Mouse (Mus musculus) myocyte (in vitro differentiated cells): Measurements from ENCODE around the gene Kat2b. TPM values are rescaled to one million over a fixed set of nuclear protein-coding genes. Genes with fewer than 3 reads are reported as not detected.

Experiments
- H3K27me3 ChIP-seq: one replicate; pipeline ENCODE4 v1.6.1; 2011; ENCODE audit not compliant: control insufficient read depth, insufficient read depth, insufficient read length
- H3K36me3 ChIP-seq: one replicate; pipeline ENCODE4 v1.6.1; 2011; ENCODE audit not compliant: control insufficient read depth, insufficient read depth
- H3K4me2 ChIP-seq: one replicate; pipeline ENCODE4 v1.6.1; 2011; ENCODE audit warnings: low read depth, control low read depth
- H3K4me3 ChIP-seq: one replicate; pipeline ENCODE4 v1.5.1; 2011; ENCODE audit warnings: mild to moderate bottlenecking, control low read depth, moderate library complexity
- H3K79me2 ChIP-seq: one replicate; pipeline ENCODE4 v1.6.1; 2011; ENCODE audit not compliant: control insufficient read depth, insufficient read depth
- H3ac ChIP-seq: one replicate; pipeline ENCODE4 v1.6.1; 2011; ENCODE audit not compliant: control insufficient read depth, insufficient read length
- CEBPB ChIP-seq: IDR thresholded peaks from 2 replicates; pipeline ENCODE4 v1.6.1; 2011; ENCODE audit warnings: mild to moderate bottlenecking, moderate library complexity; ENCODE audit not compliant: poor library complexity, insufficient read depth, severe bottlenecking
- E2F4 ChIP-seq: IDR thresholded peaks from one replicate; pipeline ENCODE4 v1.6.1; 2011; ENCODE audit warnings: mild to moderate bottlenecking, control low read depth, moderate library complexity; ENCODE audit not compliant: insufficient read depth
- MAX ChIP-seq: IDR thresholded peaks from one replicate; pipeline ENCODE4 v1.6.1; 2011; ENCODE audit warnings: low read depth, mild to moderate bottlenecking, control low read depth
- MYOD1 ChIP-seq, 3 experiments: IDR thresholded peaks; one replicate each; pipeline ENCODE4 v1.6.1; 2011; ENCODE audit warnings: control low read depth in 2 of 3, low read depth in 2 of 3, mild to moderate bottlenecking in 2 of 3, moderate library complexity in 1 of 3; ENCODE audit not compliant: insufficient read length in 2 of 3, control insufficient read depth in 1 of 3
- MYOG ChIP-seq, 3 experiments: IDR thresholded peaks; one replicate each; pipeline ENCODE4 v1.6.1; 2011; ENCODE audit warnings: control low read depth in 2 of 3, low read depth in 2 of 3, mild to moderate bottlenecking in 2 of 3; ENCODE audit not compliant: insufficient read length in 2 of 3, control insufficient read depth in 1 of 3, insufficient read depth in 1 of 3
- POLR2A ChIP-seq: IDR thresholded peaks from one replicate; pipeline ENCODE4 v1.6.1; 2011; ENCODE audit warnings: low read depth, mild to moderate bottlenecking, control low read depth, moderate library complexity; ENCODE audit not compliant: insufficient read length
- POLR2AphosphoS2 ChIP-seq: IDR thresholded peaks from one replicate; pipeline ENCODE4 v1.6.1; 2011; ENCODE audit warnings: low read depth, control low read depth; ENCODE audit not compliant: insufficient read length
- REST ChIP-seq: IDR thresholded peaks from one replicate; pipeline ENCODE4 v1.6.1; 2011; ENCODE audit warnings: mild to moderate bottlenecking, control low read depth, moderate library complexity; ENCODE audit not compliant: insufficient read depth, insufficient read length
- SRF ChIP-seq: IDR thresholded peaks from one replicate; pipeline ENCODE4 v1.6.1; 2011; ENCODE audit warnings: low read depth; ENCODE audit not compliant: control insufficient read depth, insufficient read length
- TCF12 ChIP-seq: IDR thresholded peaks from one replicate; pipeline ENCODE4 v1.6.1; 2011; ENCODE audit warnings: mild to moderate bottlenecking, control low read depth; ENCODE audit not compliant: poor library complexity, insufficient read depth, severe bottlenecking
- TCF3 ChIP-seq: IDR thresholded peaks from one replicate; pipeline ENCODE4 v1.6.1; 2011; ENCODE audit warnings: low read depth, control low read depth; ENCODE audit not compliant: insufficient read length
- USF1 ChIP-seq: IDR thresholded peaks from one replicate; pipeline ENCODE4 v1.6.1; 2011; ENCODE audit warnings: low read depth, mild to moderate bottlenecking, control low read depth, moderate library complexity
- polyA plus RNA-seq: library from polyadenylated mRNA; unstranded; fragments of >200 nt; fragmentation: generic; extraction: Trizol; gene quantifications from one replicate; pipeline ENCODE4 v1.2.1, GENCODE M21; 2012; ENCODE audit warnings: missing spikeins

The Kat2b gene
- polyA plus RNA-seq, result 4.2 TPM

DNA sequence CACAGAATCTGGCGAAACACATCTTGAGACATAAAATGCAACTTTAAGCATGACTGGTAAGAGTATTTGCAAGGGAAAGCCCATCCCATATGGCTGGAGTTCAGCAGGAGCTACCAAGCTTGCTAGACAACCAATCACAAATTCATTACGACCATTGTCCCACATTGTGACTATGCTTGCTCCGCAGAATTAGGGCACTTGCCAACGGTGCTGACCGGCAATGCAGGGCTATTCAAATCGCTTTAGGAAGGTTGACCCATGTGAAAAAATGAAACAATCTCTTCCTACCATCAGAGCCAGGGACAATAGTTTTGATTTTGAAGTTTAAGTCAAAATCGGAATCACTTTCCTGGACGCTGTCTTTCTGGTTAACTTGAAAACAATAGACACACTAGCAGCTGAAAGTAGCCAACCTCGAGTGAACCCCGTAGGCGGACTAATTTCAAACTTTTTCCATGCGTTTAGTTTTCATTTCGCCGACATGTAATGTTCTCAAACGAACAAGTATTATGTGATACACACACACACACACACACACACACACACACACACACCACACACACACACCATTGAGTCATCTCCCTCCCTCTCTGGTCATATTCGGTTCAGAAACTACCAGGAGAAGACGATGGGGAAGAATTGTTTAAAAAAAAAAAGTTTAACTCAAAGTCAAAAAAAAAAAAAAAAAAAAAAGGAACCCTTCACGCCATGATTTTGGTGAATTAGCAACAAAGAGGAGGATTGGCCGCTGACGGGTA is at the start of gene Kat2b:
TSS of gene Kat2b (plus strand) at position 701 of the 758 bp plus-strand sequence.
- no peaks in the 10 kb centered on the region for H3K36me3 ChIP-seq
- H3K27me3 ChIP-seq, result no peaks in the 10 kb centered on the region
- H3K4me2 ChIP-seq, result peak within 1 kb of the TSS; percentile 90
- TF ChIP-seq CEBPB, result no peak
- no peak for TF ChIP-seq REST
- no peak for TF ChIP-seq E2F4
- TF ChIP-seq TCF3, result no peak
- no peak for TF ChIP-seq USF1
- no peak for TF ChIP-seq MAX
- TF ChIP-seq POLR2A, result no peak
- TF ChIP-seq TCF12, result no peak
- TF ChIP-seq SRF, result no peak
- TF ChIP-seq MYOD1 (IDR thresholded peaks at IDR 0.05; ENCODE audit: control insufficient read depth in 1 of 3, insufficient read length in 2 of 3, low read depth in 2 of 3), result no peak
- TF ChIP-seq POLR2AphosphoS2, result no peak
- TF ChIP-seq MYOG (IDR thresholded peaks at IDR 0.05; ENCODE audit: control insufficient read depth in 1 of 3, insufficient read depth in 1 of 3, insufficient read length in 2 of 3, low read depth in 2 of 3), result no peak
- peak within 1 kb of the TSS; percentile 60 for H3ac ChIP-seq
- peaks cover 5% of the 10 kb centered on the region for H3K79me2 ChIP-seq
- H3K4me3 ChIP-seq, result peak within 1 kb of the TSS; percentile 66

DNA sequence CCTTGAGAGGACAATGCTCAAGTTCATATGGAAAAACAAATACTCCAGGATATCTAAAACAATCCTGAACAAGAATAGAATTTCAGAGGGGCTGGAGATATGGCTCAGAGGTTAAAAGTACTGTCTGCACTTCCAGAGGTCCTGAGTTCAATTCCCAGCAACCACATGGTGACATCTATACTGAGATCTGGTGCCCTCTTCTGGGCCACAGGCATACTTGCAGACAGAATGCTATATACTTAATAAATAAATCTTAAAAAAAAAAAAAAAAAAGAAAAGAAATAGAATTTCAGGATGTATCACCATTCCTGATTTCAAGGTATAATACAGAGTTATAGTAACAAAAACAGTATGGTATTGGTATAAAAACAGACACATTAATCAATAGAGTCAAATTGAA is 47.3 kb upstream of the Kat2b start:
- Histone ChIP-seq H3K79me2 (no peaks in the 10 kb centered on the region), H3K4me2 (no peak overlapping the region), H3ac (no peak overlapping the region), H3K4me3 (no peak overlapping the region), H3K27me3 (no peaks in the 10 kb centered on the region), H3K36me3 (peaks cover 7% of the 10 kb centered on the region)
- TF ChIP-seq TCF12 (no peak), USF1 (no peak), CEBPB (no peak), POLR2AphosphoS2 (no peak), SRF (no peak), MAX (no peak), TCF3 (no peak), REST (no peak), MYOD1 (IDR thresholded peaks at IDR 0.05; ENCODE audit: control insufficient read depth in 1 of 3, insufficient read length in 2 of 3, low read depth in 2 of 3) (no peak), POLR2A (no peak), MYOG (IDR thresholded peaks at IDR 0.05; ENCODE audit: control insufficient read depth in 1 of 3, insufficient read depth in 1 of 3, insufficient read length in 2 of 3, low read depth in 2 of 3) (no peak), E2F4 (no peak)

DNA sequence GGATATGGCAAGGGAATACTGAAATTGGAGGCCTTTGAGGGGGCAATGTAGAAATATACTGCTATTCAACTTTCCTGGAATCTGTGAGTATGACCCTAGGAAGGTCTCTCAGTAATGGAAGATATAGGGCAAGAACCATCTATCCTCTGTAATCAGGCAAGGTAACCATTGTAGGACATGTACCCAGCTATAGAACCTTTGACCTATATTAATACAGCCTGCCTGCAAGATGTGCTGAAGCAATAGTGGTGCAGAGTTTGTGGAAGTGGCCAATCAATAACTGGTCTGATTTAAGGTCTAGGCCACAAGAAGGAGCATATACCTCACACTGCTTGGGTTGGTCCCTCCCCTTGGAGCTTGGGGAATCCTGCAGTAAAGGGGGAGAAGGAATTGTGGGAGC is 46.2 kb upstream of the Kat2b start:
- Histone ChIP-seq H3K4me3 (no peak overlapping the region), H3ac (no peak overlapping the region), H3K27me3 (no peaks in the 10 kb centered on the region), H3K4me2 (no peak overlapping the region), H3K79me2 (no peaks in the 10 kb centered on the region), H3K36me3 (no peaks in the 10 kb centered on the region)
- TF ChIP-seq SRF, result no peak
- TF ChIP-seq MAX, result no peak
- TF ChIP-seq TCF3, result no peak
- no peak for TF ChIP-seq MYOG (IDR thresholded peaks at IDR 0.05; ENCODE audit: control insufficient read depth in 1 of 3, insufficient read depth in 1 of 3, insufficient read length in 2 of 3, low read depth in 2 of 3)
- TF ChIP-seq USF1, result no peak
- no peak for TF ChIP-seq MYOD1 (IDR thresholded peaks at IDR 0.05; ENCODE audit: control insufficient read depth in 1 of 3, insufficient read length in 2 of 3, low read depth in 2 of 3)
- no peak for TF ChIP-seq REST
- no peak for TF ChIP-seq POLR2AphosphoS2
- no peak for TF ChIP-seq POLR2A
- no peak for TF ChIP-seq E2F4
- TF ChIP-seq CEBPB, result no peak
- TF ChIP-seq TCF12, result no peak

DNA sequence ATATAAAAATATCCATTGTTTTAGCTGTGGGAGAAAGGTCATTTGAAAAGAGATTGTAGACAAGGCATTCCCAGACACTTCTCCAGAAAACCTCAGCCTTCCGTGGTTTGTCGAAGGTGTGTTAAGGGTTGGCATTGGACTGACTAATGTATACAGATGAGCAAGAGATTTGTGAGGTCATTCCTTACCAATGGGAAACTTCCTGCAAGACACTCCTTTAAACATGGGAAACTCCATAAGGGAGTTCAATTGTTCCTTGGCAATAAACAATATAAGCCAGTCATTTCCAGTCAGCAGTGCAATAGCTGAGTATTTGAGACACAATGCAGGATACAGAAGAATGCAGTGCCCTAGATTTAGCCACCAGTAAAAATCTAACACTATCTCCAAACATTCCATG is 38.6 kb upstream of the Kat2b start:
- H3ac ChIP-seq, result no peak overlapping the region
- no peaks in the 10 kb centered on the region for H3K27me3 ChIP-seq
- no peak overlapping the region for H3K4me2 ChIP-seq
- H3K4me3 ChIP-seq, result no peak overlapping the region
- no peaks in the 10 kb centered on the region for H3K36me3 ChIP-seq
- no peaks in the 10 kb centered on the region for H3K79me2 ChIP-seq
- no peak for TF ChIP-seq POLR2AphosphoS2
- TF ChIP-seq CEBPB, result no peak
- no peak for TF ChIP-seq POLR2A
- TF ChIP-seq SRF, result no peak
- no peak for TF ChIP-seq REST
- TF ChIP-seq MYOD1 (IDR thresholded peaks at IDR 0.05; ENCODE audit: control insufficient read depth in 1 of 3, insufficient read length in 2 of 3, low read depth in 2 of 3), result no peak
- TF ChIP-seq USF1, result no peak
- no peak for TF ChIP-seq MAX
- TF ChIP-seq TCF3, result no peak
- no peak for TF ChIP-seq E2F4
- TF ChIP-seq TCF12, result no peak
- TF ChIP-seq MYOG (IDR thresholded peaks at IDR 0.05; ENCODE audit: control insufficient read depth in 1 of 3, insufficient read depth in 1 of 3, insufficient read length in 2 of 3, low read depth in 2 of 3), result no peak

DNA sequence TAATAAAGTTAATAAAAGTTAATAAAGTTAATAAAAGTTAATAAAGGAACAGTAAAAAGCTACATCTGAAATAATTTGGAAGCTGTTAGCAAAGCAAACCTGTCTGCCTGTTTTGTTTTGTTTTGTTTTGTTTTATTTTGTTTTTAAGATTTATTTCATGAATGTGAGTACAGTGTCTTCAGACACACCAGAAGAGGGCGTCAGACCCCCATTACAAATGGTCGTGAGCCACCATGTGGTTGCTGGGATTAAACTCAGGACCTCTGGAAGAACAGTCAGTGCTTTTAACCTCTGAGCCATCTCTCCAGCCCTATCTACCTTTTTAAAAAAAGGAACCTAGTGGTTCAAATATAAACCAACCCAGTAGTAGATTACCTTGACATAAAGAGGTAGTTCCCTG is 35.5 kb upstream of the Kat2b start:
- H3K4me3 ChIP-seq, result no peak overlapping the region
- no peak for TF ChIP-seq E2F4
- TF ChIP-seq MAX, result no peak
- TF ChIP-seq POLR2A, result no peak
- TF ChIP-seq TCF3, result no peak
- no peak for TF ChIP-seq REST
- no peak for TF ChIP-seq TCF12
- TF ChIP-seq POLR2AphosphoS2, result no peak
- TF ChIP-seq MYOD1 (IDR thresholded peaks at IDR 0.05; ENCODE audit: control insufficient read depth in 1 of 3, insufficient read length in 2 of 3, low read depth in 2 of 3), result no peak
- no peak for TF ChIP-seq CEBPB
- no peak for TF ChIP-seq SRF
- no peak for TF ChIP-seq MYOG (IDR thresholded peaks at IDR 0.05; ENCODE audit: control insufficient read depth in 1 of 3, insufficient read depth in 1 of 3, insufficient read length in 2 of 3, low read depth in 2 of 3)
- TF ChIP-seq USF1, result no peak
- H3ac ChIP-seq, result no peak overlapping the region
- no peak overlapping the region for H3K4me2 ChIP-seq
- H3K79me2 ChIP-seq, result no peaks in the 10 kb centered on the region
- no peaks in the 10 kb centered on the region for H3K27me3 ChIP-seq
- H3K36me3 ChIP-seq, result no peaks in the 10 kb centered on the region
